Mouse (Mus musculus) stomach, embryonic 16.5 days (tissue): ENCODE measurements at regions not wholly inside any gene's neighbourhood (a gene's known extent, or its start where the extent isn't known, plus 50 kb on each side); places are given as distances from the start of the nearest gene placed in this dataset.

ENCODE experiments used
- ATAC-seq: fragments of 200-750 bp; cut with Nextera tagmentation; 2 replicates; pipeline ENCODE4 v1.8.0; 2017; ENCODE audit warnings: moderate number of reproducible peaks, moderate TSS enrichment; ENCODE audit not compliant: insufficient read depth, low FRiP score
- H3K27ac ChIP-seq: fragments of 300-500 bp; sonication (generic); 2 replicates; pipeline ENCODE4 v1.5.1; 2014; ENCODE audit warnings: low read length
- H3K27me3 ChIP-seq: fragments of 300-500 bp; sonication (generic); 2 replicates; pipeline ENCODE4 v1.6.1; 2014; ENCODE audit warnings: low read length, control low read depth, mixed read lengths; ENCODE audit not compliant: control insufficient read depth, insufficient read depth
- H3K36me3 ChIP-seq: fragments of 300-500 bp; sonication (generic); 2 replicates; pipeline ENCODE4 v1.6.1; 2014; ENCODE audit warnings: low read length; ENCODE audit not compliant: control insufficient read depth, insufficient read depth
- H3K4me1 ChIP-seq: fragments of 300-500 bp; sonication (generic); 2 replicates; pipeline ENCODE4 v1.6.1; 2014; ENCODE audit warnings: low read length, control low read depth, mixed read lengths; ENCODE audit not compliant: control insufficient read depth, insufficient read depth
- H3K4me2 ChIP-seq: fragments of 300-500 bp; sonication (generic); 2 replicates; pipeline ENCODE4 v1.6.1; 2014; ENCODE audit warnings: low read depth, low read length, mixed read lengths
- H3K4me3 ChIP-seq: fragments of 300-500 bp; sonication (generic); replicated peaks from 2 replicates; pipeline ENCODE4 v1.5.1; 2014; ENCODE audit warnings: mild to moderate bottlenecking, low read length
- H3K9ac ChIP-seq: fragments of 300-500 bp; sonication (generic); 2 replicates; pipeline ENCODE4 v1.6.1; 2014; ENCODE audit warnings: low read length
- H3K9me3 ChIP-seq: fragments of 300-500 bp; sonication (generic); replicated peaks from 2 replicates; pipeline ENCODE4 v1.6.1; 2016; ENCODE audit warnings: low read length, control low read depth; ENCODE audit not compliant: control insufficient read depth
- WGBS: fragments of 180-500 bp; shearing (Covaris S2); extraction: QIAGEN DNeasy Blood & Tissue Kit; methylation state at CpG from one replicate; pipeline ENCODE4 v1.1.7; 2014; 5-methylcytosine and 5-hydroxymethylcytosine counted together

DNA sequence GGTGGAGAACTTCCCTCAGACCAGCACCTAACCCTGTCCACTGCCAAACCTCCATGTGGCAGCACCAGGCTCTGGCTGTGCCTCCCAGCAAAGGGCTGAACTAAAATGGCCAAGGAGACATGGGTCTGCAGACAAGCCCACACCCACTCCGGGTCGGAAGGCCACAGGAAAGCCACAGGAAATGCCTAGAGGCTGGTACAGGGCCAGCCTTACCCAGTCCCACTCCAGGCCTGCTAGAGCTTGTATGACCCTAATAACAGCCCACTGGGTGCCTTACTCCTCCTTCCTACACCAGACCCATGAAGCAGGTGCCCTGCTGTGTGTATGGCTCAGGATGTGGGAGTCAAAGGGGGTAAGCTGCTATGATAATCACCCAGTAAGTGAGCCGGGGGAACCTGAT lies 63.4 kb upstream of the Ttc34 start:
- no peak for ATAC-seq
- no peaks in the 10 kb centered on the region for H3K9me3 ChIP-seq
- no peak overlapping the region for H3K4me3 ChIP-seq
- H3K27me3 ChIP-seq = no peaks in the 10 kb centered on the region
- H3K27ac ChIP-seq = no peak overlapping the region
- H3K4me2 ChIP-seq = no peak overlapping the region
- 70% methylated on average over 3 of the region's 3 CpGs for WGBS
- no peaks in the 10 kb centered on the region for H3K36me3 ChIP-seq
- no peaks in the 10 kb centered on the region for H3K4me1 ChIP-seq
- H3K9ac ChIP-seq = no peak overlapping the region

GRCm38 (mm10) chr4:154774332-154774731 lies 62.9 kb upstream of the Ttc34 start:
- H3K9me3 ChIP-seq = no peaks in the 10 kb centered on the region
- no peaks in the 10 kb centered on the region for H3K36me3 ChIP-seq
- H3K4me1 ChIP-seq = no peaks in the 10 kb centered on the region
- no peak overlapping the region for H3K9ac ChIP-seq
- H3K27me3 ChIP-seq = no peaks in the 10 kb centered on the region
- no peak overlapping the region for H3K27ac ChIP-seq
- H3K4me2 ChIP-seq = no peak overlapping the region
- H3K4me3 ChIP-seq = no peak overlapping the region
- 57% methylated on average over 2 of the region's 2 CpGs for WGBS
- no peak for ATAC-seq

DNA sequence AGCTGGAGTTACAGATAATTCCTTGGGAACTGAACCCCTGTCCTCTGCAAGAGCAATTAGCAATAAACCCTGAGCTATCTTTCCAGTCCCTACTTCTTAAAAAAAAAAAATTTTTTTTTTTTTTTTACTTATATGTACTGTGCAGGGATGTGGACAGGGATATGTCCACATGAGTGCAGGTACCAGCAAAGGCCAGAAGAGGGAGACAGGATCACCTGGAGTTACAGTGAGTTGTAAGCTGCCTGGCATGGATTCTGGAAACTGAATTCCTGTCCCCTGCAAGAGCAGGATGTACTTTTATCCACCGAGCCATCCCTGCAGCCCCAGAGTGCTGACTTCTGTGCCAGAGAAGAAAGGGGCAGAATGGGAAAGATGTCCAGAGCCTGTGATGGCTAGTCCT lies 58.4 kb upstream of the Ttc34 start:
- 97% methylated on average over 1 of the region's 1 CpGs for WGBS
- H3K9ac ChIP-seq = no peak overlapping the region
- H3K36me3 ChIP-seq = no peaks in the 10 kb centered on the region
- no peaks in the 10 kb centered on the region for H3K4me1 ChIP-seq
- H3K9me3 ChIP-seq = no peaks in the 10 kb centered on the region
- ATAC-seq = no peak
- H3K27me3 ChIP-seq = no peaks in the 10 kb centered on the region
- H3K4me3 ChIP-seq = no peak overlapping the region
- no peak overlapping the region for H3K4me2 ChIP-seq
- no peak overlapping the region for H3K27ac ChIP-seq

DNA sequence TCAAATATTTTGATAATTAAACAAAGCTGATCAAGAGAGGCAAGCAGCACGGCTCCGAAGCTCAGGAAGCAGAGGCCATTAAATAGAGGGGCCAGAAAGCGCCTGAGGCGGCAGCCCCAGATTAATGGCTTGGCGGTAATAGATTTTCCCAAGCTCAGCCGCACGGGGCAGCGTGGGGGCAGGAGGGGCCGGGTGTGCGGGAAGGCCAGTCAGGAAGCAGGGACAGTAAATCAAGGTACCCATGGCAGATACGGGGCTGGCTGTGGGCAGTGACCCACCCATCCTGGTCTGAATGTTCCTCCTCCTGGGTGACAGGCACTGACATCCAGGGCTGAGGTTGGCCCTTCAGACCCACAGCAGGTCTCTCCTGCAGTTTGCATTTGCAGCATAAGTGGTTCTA lies 55.9 kb upstream of the Ttc34 start:
- H3K27ac ChIP-seq = no peak overlapping the region
- no peak for ATAC-seq
- H3K4me3 ChIP-seq = no peak overlapping the region
- no peaks in the 10 kb centered on the region; the same call in 1 of the 2 replicates for H3K4me1 ChIP-seq
- no peaks in the 10 kb centered on the region for H3K9me3 ChIP-seq
- H3K27me3 ChIP-seq = no peaks in the 10 kb centered on the region
- WGBS = 16% methylated on average over 11 of the region's 11 CpGs
- no peaks in the 10 kb centered on the region for H3K36me3 ChIP-seq
- H3K9ac ChIP-seq = no peak overlapping the region
- no peak overlapping the region for H3K4me2 ChIP-seq

DNA sequence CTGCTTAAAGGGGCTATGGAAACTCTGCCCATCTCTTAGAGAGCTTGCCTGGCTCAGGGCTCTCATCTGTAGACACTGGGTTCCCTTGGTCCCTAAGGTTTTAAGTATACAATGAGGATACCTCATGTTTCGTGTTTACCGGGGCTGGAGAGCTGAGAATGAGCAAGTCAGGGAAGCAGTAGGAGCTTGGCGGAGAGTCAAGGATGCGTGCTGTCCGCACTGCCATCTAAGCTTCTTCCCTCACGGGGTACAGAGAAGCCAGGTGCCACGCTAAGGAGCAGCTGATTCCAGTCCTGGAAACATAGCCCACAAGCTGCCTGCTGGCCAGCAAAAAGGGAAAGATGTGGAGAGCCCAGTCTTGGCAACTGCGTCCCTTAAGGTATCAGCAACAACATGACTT lies 55.0 kb upstream of the Ttc34 start:
- H3K4me1 ChIP-seq = peaks cover under 1% of the 10 kb centered on the region; the same call in 1 of the 2 replicates
- no peak overlapping the region for H3K4me3 ChIP-seq
- ATAC-seq = no peak
- H3K36me3 ChIP-seq = no peaks in the 10 kb centered on the region
- no peak overlapping the region for H3K27ac ChIP-seq
- H3K9me3 ChIP-seq = no peaks in the 10 kb centered on the region
- no peak overlapping the region for H3K4me2 ChIP-seq
- no peak overlapping the region for H3K9ac ChIP-seq
- 83% methylated on average over 8 of the region's 8 CpGs for WGBS
- H3K27me3 ChIP-seq = no peaks in the 10 kb centered on the region

GRCm38 (mm10) chr4:154785282-154785987 lies 51.8 kb upstream of the Ttc34 start:
- Histone ChIP-seq H3K4me3 (no peak overlapping the region), H3K36me3 (no peaks in the 10 kb centered on the region), H3K9ac (no peak overlapping the region), H3K4me2 (no peak overlapping the region), H3K27ac (no peak overlapping the region), H3K9me3 (no peaks in the 10 kb centered on the region), H3K27me3 (no peaks in the 10 kb centered on the region), H3K4me1 (peaks cover 7% of the 10 kb centered on the region; the same call in 1 of the 2 replicates)
- WGBS = 46% methylated on average over 8 of the region's 8 CpGs
- peak; percentile 31; the same call in 1 of the 2 replicates for ATAC-seq

DNA sequence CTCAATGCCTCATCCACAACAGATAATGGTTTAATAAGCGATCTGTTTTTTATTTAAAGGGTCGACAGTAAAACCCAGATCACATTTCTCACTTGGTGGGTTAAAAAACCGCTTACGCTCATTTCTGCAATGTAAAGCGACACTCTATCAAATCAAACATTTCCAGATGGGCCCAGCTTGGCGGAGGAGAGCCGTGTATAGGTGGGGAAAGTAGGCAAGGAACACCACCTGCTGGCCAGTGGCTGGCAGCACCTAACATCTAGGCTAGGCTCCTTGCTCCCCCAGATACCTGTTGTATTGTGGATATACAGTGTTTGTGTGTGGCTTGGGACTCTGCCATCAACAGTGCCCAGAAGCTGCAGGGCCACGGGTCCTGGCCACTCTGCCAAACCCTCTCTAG lies 50.1 kb upstream of the Ttc34 start:
- H3K4me1 ChIP-seq = peaks cover 7% of the 10 kb centered on the region; the same call in 1 of the 2 replicates
- no peak overlapping the region for H3K27ac ChIP-seq
- H3K9ac ChIP-seq = no peak overlapping the region
- no peaks in the 10 kb centered on the region for H3K27me3 ChIP-seq
- no peaks in the 10 kb centered on the region for H3K36me3 ChIP-seq
- H3K9me3 ChIP-seq = no peaks in the 10 kb centered on the region
- 48% methylated on average over 8 of the region's 8 CpGs for WGBS
- ATAC-seq = no peak
- no peak overlapping the region for H3K4me2 ChIP-seq
- no peak overlapping the region for H3K4me3 ChIP-seq
